Mouse (Mus musculus) testis, postnatal 10 days (tissue): ENCODE measurements around the gene Dip2b.

ENCODE experiments used
- DNase-seq: peaks from one replicate; pipeline ENCODE4 v3.0.0; 2021; ENCODE audit warnings: low spot score

The Dip2b gene

GRCm38 (mm10) chr15:100263246-100263905 lies 224.9 kb downstream of the Dip2b start:
- no peak for DNase-seq

- DNase-seq = no peak
These were observed 227.3 kb downstream of the Dip2b start for GRCm38 (mm10) chr15:100265586-100266325.

DNA sequence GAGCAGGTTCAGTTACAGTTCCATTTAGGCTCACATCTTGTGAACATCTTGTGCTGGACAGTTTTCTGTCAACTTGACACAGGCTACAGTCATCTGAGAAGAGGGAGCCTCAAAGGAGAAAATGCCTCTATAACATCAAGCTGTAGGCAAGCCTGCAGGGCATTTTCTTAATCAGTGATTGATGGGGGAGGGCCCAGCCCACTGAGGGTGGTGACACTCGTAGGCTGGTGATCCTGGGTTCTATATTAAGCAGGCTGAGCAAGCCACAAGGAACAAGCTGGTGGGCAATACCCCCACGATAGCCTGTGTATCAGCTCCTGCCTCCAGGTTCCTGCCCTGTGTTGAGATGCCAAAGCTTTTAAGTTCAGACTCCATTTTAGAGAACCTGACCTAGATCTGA lies 230.5 kb downstream of the Dip2b start:
- DNase-seq = no peak
